Mouse (Mus musculus) thymus, postnatal 36 days (tissue): ENCODE results near the gene Ccdc157.
"Not testable (repeated sequence)": the region's sequence is repeated elsewhere in the genome, so short reads cannot be mapped to it uniquely, and the experiment has no call there.

Experiments
- DNase-seq, 2 experiments: peaks; one replicate each; pipeline ENCODE4 v3.0.0; 2022; ENCODE audit warnings: mixed read lengths in 2 of 2

The Ccdc157 gene

DNA sequence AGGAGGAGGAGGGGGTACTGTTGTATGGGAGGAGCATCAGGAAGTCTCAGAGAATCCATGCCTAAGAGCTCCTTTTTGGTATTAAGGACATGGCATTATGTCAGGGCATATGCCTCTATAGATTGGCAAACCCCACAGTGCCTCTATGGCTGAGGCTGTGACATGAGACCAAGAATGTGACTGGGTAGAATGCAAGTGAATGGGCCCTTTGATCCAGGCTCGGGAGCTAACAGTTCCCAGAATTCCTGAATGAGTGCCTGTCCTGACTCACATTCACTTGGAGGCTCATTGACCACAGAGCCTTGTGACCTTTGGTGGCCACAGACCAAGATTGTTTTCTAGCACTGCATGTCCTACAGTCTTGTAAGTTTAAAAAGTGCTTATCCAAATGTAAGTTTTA lies 22.0 kb upstream of the Ccdc157 start:
- DNase-seq, result no peak

DNA sequence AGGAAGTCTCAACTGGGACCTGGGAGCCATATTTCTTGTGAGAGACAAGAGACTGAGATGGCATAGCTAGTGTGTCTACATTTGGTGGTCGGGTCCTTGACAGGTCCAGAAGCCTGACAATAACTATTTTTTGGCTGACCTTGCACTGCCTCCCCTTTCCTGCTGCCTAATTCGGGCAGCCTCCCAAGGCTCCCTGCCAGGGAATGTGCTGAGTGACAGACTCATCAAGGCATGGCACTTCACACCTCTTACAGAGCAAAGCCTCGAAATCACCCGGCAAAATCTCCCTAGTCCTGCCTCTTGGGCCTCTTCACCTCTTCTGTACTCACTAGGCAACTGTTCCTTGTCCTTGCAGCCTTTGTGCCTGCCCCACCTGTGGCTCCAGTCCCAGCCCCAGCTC lies 17.6 kb upstream of the Ccdc157 start:
- no peak for DNase-seq

DNA sequence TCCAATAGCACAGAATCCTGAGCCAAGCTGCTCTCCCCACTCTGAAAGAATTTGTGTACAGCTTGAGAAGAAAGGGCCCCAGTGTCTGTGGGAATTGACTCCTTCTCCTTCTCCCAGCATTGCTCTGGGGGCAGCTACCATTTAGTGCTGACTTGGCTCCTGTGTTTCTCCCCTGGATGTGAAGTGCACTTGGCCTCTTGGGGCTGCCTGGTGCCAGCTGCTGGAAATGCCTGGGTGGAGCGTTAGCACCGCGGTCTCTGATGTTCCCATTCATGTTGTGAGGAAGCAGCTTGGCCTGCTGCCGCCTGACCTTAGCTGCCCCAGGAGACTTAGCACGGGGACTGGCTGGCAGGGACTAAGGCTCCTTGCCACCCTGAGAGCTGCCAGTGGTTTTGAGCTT lies 14.5 kb upstream of the Ccdc157 start:
- DNase-seq, result no peak

DNA sequence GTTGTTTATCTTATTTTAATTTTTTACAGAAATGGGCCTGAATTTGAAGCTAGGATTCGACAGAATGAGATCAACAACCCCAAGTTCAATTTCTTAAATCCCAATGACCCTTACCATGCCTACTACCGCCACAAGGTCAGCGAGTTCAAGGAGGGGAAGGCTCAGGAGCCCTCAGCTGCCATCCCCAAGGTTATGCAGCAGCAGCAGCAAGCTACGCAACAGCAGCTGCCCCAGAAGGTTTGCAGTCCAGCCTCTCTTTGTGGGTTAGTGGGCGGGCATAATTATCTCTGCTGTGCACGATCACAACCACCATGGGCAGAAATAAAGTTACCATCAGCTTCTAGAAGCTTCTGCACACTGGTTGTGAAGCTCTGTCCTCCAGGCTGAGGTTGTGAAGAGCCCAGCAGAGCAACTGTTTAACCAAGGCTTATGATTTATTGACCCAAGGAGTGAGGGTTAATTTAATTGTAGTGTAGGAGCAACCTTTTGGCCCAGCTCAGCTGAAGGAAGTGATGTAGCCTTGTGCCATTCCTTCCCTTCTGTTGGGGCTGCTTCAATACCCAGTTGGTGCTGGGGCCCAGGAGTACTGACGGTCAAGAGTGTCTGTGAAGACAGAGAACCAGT lies 6.5 kb upstream of the Ccdc157 start:
- no peak for DNase-seq

DNA sequence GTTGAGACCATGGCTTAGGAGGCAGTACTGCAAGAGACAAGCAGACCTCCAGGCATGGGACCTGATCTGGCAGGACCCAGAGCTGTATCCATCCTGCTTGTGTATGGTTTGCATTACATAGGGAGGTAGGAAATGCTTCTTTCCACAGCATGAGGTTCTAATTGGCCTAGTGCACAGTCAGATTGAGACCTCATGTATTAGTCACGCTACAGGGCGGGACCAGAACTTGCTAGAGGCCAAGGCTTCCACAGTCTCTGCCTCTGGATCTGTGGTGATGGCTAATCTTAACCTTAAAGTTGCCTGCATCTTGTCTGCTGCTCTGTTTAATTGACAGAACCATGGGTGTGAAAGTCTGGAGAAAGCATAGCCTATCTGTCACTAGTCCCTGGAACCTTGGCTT lies 4.6 kb upstream of the Ccdc157 start:
- no peak for DNase-seq

DNA sequence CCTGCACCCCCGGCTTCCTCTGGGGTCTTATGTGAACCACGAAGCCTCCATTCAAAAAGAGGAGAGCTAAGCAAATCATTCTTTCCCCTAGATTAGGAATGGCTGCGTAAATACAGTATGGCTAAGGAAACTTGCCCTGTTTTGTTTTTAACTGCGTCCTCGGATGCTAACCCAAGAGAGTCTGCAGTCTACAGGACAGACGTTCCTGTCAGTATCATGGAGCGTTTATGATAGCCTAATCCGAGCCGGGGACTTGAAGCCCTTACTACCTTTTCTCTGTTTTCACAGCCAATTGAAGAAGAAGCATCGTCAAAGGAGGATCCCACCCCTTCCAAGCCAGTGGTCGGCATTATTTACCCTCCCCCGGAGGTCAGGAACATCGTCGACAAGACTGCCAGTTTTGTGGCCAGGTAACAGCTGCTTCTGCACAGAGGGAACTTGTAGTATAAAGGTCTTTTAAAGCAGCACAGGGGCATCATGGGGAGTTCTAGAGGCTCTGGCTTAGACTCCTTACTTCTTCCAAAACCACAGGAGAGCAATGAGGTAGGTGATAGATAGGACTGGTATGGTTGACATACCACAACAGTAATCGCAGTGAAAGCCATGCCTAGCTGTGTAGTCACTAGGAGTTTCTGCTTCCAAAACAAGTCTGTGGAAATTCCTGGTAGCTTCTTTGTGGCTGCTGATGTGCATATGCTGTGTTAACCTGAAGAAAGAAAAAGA lies 826 bp upstream of the Ccdc157 start:
- no peak for DNase-seq

DNA sequence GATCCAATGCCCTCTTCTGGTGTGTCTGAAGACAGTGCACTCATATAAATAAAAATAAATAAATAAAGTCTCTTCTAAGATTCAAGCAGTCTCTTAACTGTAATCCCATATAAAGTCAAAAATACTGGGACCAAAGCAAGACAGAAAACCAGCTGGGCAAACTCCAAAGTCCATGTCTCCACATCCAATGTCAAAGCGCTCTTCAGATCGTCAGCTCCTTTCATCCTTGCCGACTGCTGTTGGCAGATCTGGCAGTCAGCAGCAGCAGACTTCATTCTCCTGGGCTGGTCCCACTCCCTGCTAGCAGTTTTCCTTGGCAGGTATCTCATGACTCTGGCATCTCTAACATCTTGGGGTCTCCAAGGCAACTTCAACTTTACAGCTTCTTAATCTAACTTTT lies 1.4 kb downstream of the Ccdc157 start:
- DNase-seq, result no peak

DNA sequence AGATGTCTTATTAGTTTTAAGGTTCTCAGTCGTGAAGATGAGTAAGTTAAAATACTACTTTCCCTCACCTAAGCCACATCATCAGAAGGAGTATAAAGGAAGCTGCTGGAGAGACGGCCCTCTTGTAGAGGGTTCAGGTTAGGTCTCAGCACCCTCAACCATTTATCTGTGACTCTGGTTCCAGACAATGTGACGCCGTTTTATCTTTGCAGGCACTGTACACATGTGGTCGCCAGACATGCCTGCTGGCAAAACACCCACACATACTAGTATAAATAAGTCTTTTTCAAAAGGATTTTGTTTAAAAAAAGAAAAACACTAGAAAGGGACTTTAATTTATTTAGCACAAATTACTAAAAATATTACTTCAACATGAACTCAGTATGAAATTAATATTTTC lies 4.5 kb downstream of the Ccdc157 start:
- DNase-seq, result no peak

DNA sequence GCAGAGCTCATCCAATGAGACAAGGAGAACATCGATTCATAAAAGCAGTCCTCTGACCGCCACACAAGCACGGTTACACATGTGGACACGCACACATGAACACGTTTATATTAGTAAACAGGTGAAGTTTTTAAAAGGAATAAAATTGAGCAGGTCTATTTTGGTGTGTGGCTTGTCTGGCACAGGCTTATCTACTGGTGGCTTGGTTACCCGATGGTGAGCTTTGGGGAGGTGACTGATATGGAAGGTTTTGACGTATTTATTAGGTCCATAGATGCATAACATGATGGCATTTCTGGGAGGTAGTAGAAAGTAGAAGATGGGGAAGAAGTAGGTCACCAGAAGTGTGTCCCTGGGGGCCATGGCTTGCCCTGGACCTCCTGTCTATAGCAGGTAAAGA lies 6.4 kb downstream of the Ccdc157 start:
- DNase-seq, result no peak

DNA sequence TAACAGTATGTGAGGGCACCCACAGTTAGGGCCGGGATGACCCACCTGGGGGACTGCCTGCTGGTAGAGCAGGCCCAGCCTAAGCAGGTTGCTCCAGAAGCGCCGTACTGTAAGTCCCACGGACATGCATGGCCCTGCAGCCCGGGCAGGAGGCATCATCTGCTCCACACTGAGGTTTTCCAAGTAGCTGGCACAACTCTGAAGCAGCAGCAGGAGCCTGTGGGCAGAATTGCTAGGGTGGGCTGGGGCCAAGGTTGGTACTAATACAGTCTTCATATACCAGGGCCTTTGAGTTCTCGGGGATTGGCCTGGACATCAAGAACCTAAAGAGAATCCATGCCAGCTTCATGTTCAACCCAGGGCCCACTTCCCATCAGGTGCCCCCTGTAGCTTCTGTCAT lies 10.2 kb downstream of the Ccdc157 start:
- no peak for DNase-seq

DNA sequence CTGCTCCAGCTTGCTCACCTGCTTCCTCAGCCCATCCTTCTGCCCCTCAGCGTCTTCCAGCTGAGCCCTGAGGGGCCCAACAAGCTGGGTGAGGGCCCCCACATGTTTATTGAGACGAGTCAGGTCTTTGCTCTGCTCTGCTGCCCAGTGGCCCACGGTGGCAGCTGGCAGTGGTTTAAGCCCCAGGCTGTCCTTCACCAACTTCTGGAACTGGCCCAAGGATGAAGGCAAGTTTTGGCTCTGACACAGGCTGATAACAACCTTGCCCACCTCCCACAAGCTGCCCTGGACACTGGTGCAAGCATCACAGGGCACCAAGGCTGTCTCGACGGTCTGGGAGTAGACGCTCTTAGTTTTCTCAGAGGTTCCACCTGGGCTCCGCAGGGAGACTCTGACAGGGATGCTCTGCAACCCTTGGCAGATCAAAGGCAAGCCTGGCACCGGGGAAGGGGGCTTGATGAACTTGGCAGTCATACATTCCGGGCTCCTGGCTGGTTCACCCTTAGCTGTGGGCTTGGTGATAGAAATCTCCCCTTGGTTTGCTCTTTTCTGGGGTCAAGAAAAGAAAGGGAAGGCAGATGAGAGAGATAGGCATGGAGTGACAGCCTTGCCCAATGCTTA lies 11.4 kb downstream of the Ccdc157 start:
- no peak for DNase-seq

DNA sequence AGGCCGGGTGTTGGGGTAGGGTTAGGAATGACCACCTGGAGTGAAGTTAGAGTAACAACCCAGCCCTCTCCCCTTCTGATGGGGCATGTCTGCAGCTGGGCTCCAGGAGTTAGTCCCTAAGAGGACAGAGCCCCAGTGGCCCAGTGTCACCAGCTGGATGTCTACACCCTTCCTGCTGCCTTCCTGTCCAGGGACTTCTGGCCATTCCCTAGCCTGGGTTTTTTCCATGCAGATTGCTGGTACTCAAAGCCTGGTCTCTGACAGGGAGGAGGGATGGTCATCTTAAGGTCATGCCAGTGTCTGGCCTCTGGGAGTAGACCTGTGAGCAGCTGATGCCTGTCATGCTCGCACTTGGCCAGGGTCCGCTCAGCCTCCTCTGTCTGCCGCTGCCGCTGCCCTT lies 12.0 kb downstream of the Ccdc157 start:
- DNase-seq, result no peak

DNA sequence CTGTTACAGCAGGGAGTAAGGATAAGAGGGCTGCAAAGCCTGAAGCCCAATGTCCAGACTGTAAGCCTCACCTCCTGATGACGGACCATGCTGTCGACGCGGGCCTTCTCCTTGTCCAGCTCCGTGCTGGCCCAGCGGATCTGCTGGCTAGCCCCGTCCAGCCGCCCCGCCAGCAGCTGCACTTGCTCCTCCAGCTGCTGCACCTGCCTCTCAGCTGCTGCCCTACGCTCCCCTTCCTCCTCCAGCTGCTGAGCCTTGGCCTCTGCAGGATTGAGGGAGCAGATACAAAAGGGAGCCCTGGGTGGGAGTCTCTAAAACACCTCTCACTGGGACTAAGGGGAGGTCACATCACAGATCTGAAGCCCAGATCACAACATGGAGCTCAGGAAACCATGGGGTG lies 13.0 kb downstream of the Ccdc157 start:
- no peak for DNase-seq

DNA sequence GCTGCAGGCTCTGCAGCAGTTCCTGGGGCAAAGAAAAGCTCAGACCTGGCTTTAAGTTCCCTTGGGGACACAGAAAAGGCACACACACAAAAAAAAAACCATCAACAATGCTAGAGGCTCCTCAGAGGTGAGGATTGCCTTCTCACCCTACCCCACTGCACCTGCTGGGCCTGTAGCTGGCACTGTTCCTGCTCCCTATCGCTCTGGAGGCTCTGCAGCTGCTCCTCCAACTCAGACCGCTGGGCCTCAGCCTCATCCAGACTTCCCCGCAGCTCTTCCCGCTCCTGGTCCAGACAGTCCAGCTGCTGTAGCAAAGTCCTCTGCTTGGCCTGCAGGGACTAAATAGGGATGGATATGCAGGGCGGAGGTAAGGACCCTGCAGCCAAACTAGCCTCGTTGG lies 13.7 kb downstream of the Ccdc157 start:
- DNase-seq, result no peak

DNA sequence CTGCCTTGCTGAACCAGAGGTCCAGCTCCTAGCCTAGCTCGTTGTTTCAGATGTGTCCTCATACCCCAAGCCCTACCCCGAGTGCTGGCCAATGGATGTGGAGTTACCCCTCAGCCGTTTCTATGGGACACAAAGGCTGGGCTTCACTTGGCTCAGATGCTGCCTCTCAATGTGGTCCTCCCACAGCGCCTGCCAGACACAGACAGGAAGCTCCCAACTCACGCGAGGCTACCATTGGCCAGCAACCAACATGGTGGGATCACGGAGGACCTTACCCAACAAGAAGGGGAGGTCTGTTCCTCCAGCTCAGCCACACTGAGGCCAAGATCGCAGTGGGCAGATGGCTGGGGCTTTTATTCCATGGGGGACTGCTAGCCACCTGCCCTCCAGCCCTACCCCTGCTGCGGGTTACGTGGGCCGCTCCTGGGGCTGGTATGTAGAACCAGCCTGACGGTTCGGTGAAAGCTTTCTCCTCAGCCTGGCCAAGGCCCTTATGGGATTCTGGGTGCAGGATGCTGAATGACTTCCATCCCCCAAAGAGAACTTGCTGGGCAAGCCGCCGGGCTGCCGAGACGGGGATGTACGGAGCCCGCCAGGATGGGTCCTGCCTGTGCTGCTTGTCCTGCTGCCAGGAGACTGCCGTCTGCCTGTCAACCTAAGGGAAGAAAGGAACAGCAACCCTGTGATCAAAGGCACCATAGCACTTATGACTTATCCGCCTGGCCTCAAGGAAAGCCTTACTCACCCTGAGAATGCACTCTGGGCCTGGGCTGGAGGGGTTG lies 16.6 kb downstream of the Ccdc157 start:
- no peak for DNase-seq

DNA sequence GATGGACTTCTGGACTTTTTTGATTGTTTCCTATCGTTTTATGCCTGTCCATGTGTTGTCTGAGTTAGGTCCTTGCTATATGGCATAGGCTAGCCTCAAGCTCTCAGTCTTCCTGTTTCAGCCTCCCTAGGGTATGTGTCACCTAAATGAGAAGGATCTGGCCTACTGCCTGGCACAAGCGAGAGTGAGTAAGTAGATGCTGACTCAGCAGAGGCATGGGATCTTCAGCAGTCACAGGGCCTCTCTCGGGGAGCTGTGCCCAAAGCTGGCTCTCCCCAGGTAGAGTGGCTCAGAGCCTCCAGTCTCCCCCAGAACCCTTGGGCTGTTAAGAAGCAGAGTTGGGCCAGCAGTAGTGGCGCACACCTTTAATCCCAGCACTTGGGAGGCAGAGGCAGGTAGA lies 17.7 kb downstream of the Ccdc157 start:
- DNase-seq, result no peak

DNA sequence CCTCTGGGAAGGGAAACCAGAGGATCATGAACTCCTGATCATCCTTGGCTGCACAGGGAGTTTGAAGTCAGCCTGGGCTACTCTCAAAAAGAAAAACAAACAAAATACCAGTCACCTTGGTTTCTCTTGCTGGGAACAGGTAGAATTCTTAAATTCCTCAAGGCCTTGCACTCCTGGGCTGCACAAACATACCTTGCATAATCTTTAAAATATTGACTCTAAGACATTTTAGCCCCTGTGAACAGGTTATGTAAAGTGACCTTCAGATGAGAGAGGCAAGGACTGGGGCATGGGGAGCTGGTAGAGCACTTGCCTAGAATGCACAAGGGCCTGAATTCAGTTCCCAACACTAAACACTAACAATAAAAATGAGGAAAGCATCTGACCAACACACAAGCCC lies 18.6 kb downstream of the Ccdc157 start:
- no peak for DNase-seq

DNA sequence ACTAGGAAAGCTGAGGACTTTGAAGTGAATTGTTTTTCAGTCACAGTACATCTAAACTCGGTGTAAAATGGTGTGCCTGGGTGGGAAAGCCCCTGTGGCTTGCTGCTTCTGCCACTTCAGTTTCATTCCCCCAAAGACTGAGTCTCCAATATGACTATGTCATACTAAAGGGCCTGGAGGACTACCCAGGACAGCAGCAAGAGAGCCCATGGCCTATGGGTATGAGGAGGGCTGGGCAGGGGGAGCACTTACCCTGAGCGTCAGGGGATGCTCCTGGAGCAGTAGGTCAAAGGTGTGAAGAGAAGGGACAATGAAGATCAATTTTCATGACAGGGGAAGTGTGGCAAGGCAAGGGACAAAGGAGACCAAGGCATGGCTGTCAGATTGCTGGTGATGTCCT lies 21.1 kb downstream of the Ccdc157 start:
- DNase-seq, result no peak

DNA sequence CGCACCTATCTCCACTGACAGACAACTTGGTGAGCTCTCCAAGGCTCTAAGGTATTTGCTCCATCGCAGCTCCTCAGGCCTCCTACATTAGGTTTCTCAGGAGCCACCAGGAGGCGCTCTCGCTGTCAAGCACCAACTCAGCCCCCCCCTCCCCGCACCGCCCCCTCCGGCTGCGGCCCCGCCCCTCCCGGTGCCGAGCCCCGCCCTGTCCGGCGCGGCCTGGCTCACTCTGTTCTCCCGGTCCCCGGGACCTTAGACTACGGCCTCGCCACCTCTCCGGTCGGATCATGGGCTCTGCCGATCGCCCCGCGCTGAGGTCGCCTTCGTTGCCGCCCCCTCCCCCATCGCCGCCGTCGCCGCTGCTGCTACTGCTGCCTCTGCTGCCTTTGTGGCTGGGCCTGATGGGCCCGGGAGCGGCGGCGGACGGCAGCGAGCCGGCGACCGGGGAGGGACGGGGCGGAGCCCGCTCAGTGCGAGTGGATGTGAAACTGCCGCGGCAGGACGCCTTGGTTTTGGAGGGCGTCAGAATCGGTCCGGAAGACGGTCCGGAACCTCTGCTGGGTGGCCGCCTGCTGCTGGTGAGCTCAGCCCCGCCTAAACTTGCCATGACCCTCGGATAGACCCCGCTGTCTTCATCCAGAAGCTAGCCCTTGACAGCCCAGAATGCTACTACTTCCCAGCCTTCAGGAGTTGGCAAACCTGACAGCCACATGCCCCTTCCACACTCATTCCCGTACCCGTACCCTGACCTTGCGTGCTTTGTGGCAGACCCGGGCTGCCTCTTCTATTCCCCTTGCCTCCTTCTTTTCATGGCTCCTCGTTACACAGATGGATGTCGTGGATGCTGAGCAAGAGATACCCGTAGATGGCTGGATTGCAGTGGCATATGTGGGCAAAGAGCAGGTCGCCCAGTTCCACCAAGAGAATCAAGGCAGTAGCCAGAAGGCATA lies 24.8 kb downstream of the Ccdc157 start, which contains the start of gene Rnf215:
Gene Rnf215, plus strand, starts transcription at position 217 of the 950 bp plus-strand sequence.
- DNase-seq, result peak; percentile 84 to 87

DNA sequence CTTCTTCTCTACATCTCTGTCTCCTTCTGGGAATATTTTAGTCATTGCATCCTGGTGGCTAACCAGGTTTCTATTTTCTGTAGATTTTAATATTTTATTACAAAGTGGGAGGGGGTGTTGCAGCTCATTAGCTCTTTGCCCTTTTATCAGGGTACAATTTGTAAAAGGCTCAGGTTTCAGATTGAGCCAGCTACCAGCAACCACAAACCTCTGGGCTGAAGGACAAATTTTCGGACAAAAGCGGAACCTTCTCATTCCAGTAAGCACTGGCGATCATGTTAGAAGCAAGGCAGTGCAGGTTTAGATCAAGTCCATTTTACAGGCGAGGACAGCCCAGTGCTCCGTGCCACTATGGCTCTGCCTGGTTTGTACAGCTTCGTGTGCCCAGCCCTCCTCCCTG lies 25.7 kb downstream of the Ccdc157 start:
- no peak for DNase-seq

DNA sequence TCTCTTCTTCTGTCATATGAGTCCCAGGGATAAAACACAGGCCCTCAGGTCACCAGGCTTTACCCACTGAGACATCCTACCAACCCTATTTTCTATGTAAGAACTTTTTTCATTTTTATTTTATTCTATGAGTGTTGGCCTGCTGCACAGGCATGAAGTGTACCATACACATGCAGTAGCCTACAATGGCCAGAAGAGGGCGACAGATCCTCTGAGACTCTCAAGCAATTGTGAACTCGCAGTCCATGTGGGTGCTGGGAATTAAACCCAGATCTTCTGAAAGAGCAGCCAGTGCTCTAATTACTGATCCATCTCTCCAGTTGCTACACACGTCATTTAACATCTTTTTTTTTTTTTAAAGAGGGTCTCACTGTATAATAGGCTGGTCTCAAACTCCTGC lies 26.6 kb downstream of the Ccdc157 start:
- DNase-seq, result peak; percentile 20 to 31

DNA sequence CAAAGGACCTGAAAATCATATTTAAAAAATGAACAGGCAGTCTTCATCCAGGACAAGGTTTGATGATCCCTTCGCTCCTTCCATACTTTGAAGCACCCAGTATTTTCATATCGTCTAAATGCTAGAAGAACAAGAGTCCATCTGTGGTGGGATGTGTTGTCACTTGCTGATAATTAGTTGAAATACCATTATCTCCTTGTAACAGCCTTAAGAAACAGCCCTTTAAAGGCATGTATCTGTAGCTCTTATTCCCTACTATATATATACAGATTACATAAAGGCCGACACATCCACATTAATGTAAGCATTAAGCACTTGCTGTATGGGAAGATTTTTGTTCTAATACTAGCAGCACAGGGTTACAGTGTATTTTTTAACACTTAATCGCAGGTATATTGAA lies 31.6 kb downstream of the Ccdc157 start:
- DNase-seq, result not testable (repeated sequence)
